Mouse (Mus musculus) intestine, embryonic 16.5 days (tissue): Measurements from ENCODE around the gene Rpap3. TPM values are rescaled to one million over a fixed set of nuclear protein-coding genes. Genes with fewer than 3 reads are reported as not detected.
A peak's percentile ranks its signal among the peaks of the same experiment; 100 is the strongest.
"Not testable (repeated sequence)": the region's sequence is repeated elsewhere in the genome, so short reads cannot be mapped to it uniquely, and the experiment has no call there.

Source experiments
- ATAC-seq: fragments of 200-750 bp; cut with Nextera tagmentation; 2 replicates; pipeline ENCODE4 v1.8.0; 2017; ENCODE audit warnings: moderate TSS enrichment, moderate library complexity
- H3K27ac ChIP-seq: fragments of 300-500 bp; sonication (generic); 2 replicates; pipeline ENCODE4 v1.5.1; 2014; ENCODE audit warnings: mild to moderate bottlenecking, low read length
- H3K27me3 ChIP-seq: fragments of 300-500 bp; sonication (generic); replicated peaks from 2 replicates; pipeline ENCODE4 v1.6.1; 2014; ENCODE audit warnings: low read length, control low read depth, mixed read lengths; ENCODE audit not compliant: control insufficient read depth, insufficient read depth
- H3K36me3 ChIP-seq: fragments of 300-500 bp; sonication (generic); 2 replicates; pipeline ENCODE4 v1.6.1; 2014; ENCODE audit warnings: low read length, control low read depth; ENCODE audit not compliant: control insufficient read depth, insufficient read depth
- H3K4me1 ChIP-seq: fragments of 300-500 bp; sonication (generic); 2 replicates; pipeline ENCODE4 v1.6.1; 2014; ENCODE audit warnings: low read length, control low read depth, mixed read lengths; ENCODE audit not compliant: control insufficient read depth, insufficient read depth
- H3K4me2 ChIP-seq: fragments of 300-500 bp; sonication (generic); 2 replicates; pipeline ENCODE4 v1.6.1; 2014; ENCODE audit warnings: low read depth, low read length, control low read depth
- H3K4me3 ChIP-seq: fragments of 300-500 bp; sonication (generic); 2 replicates; pipeline ENCODE4 v1.5.1; 2014; ENCODE audit warnings: mild to moderate bottlenecking, low read length
- H3K9ac ChIP-seq: fragments of 300-500 bp; sonication (generic); 2 replicates; pipeline ENCODE4 v1.6.1; 2014; ENCODE audit warnings: low read depth, low read length
- H3K9me3 ChIP-seq: fragments of 300-500 bp; sonication (generic); 2 replicates; pipeline ENCODE4 v1.6.1; 2016; ENCODE audit warnings: low read length, control low read depth; ENCODE audit not compliant: control insufficient read depth
- WGBS: fragments of 180-500 bp; shearing (Covaris S2); extraction: QIAGEN DNeasy Blood & Tissue Kit; methylation state at CpG from one replicate; pipeline ENCODE4 v1.1.7; 2014; 5-methylcytosine and 5-hydroxymethylcytosine counted together
- polyA plus RNA-seq: library from polyadenylated mRNA; unstranded; fragments of >200 nt; fragmentation: Nextera tagmentation; extraction: Ambion mirVana; gene quantifications from 2 replicates; pipeline ENCODE4 v1.2.1, GENCODE M21; 2015

Rpap3 gene
- polyA plus RNA-seq, 1 experiment from 2014 or later: 18.8 TPM

DNA sequence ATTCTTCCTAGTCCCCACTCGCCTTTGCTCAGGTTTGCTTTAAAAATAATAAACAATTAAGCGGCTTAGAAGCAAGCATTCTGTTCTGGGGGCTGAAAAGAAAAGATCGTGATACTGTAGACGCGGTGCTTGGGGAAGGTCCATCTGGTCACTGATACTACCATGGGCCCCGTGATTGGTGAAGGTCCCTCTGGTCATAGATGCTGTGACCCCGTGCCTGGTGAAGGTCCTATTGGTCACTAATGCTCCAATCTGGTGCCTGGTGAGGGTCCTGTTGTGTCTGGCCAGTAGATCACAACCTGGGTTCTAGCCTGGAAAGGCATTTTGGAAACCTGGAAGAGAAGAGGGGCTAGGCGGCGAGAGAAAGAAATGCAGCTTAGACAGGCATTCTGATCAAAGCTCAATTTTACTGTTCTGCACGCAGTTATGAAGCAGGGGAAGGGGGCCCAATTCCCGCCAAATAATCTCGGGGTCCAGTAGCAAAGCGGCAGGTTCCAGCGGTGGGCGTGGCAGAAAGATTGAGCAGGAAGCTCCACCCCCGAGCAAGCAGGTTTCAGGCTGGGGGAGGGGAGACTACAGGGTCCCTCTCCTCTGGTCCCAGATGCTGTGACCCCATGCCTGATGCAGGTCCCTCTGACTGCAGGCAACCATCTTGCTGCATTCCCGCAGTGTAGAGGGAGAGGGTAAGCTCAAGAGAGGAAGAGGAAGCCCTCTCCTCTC lies 37.3 kb downstream of the Rpap3 start:
- not testable (repeated sequence) for H3K9ac ChIP-seq, ATAC-seq, H3K4me1 ChIP-seq, H3K4me3 ChIP-seq, H3K27ac ChIP-seq, H3K9me3 ChIP-seq, H3K4me2 ChIP-seq, H3K27me3 ChIP-seq, H3K36me3 ChIP-seq
- WGBS: 65% methylated on average over 16 of the region's 17 CpGs

GRCm38 (mm10) chr15:97667437-97667836 lies 38.2 kb downstream of the Rpap3 start:
- H3K27ac ChIP-seq: no peak overlapping the region
- no peaks in the 10 kb centered on the region for H3K9me3 ChIP-seq
- no peaks in the 10 kb centered on the region for H3K36me3 ChIP-seq
- WGBS: 30% methylated on average over 7 of the region's 7 CpGs
- no peak overlapping the region for H3K4me3 ChIP-seq
- no peak overlapping the region for H3K4me2 ChIP-seq
- H3K4me1 ChIP-seq: no peaks in the 10 kb centered on the region
- no peak for ATAC-seq
- no peak overlapping the region for H3K9ac ChIP-seq
- no peaks in the 10 kb centered on the region for H3K27me3 ChIP-seq

- H3K4me1 ChIP-seq: no peaks in the 10 kb centered on the region
- H3K4me3 ChIP-seq: no peak overlapping the region
- no peak for ATAC-seq
- H3K4me2 ChIP-seq: no peak overlapping the region
- H3K27me3 ChIP-seq: no peaks in the 10 kb centered on the region
- H3K9ac ChIP-seq: no peak overlapping the region
- no peak overlapping the region for H3K27ac ChIP-seq
- WGBS: 91% methylated on average over 10 of the region's 10 CpGs
- no peaks in the 10 kb centered on the region for H3K9me3 ChIP-seq
- H3K36me3 ChIP-seq: no peaks in the 10 kb centered on the region
These were observed 39.2 kb downstream of the Rpap3 start for GRCm38 (mm10) chr15:97666457-97666770.

- H3K9me3 ChIP-seq: no peaks in the 10 kb centered on the region
- H3K4me1 ChIP-seq: no peaks in the 10 kb centered on the region
- no peak overlapping the region for H3K9ac ChIP-seq
- 78% methylated on average over 25 of the region's 25 CpGs for WGBS
- no peak overlapping the region for H3K27ac ChIP-seq
- H3K4me2 ChIP-seq: no peak overlapping the region
- H3K27me3 ChIP-seq: no peaks in the 10 kb centered on the region
- ATAC-seq: no peak
- H3K4me3 ChIP-seq: no peak overlapping the region
- no peaks in the 10 kb centered on the region for H3K36me3 ChIP-seq
These were observed 39.7 kb downstream of the Rpap3 start for GRCm38 (mm10) chr15:97665770-97666456.

DNA sequence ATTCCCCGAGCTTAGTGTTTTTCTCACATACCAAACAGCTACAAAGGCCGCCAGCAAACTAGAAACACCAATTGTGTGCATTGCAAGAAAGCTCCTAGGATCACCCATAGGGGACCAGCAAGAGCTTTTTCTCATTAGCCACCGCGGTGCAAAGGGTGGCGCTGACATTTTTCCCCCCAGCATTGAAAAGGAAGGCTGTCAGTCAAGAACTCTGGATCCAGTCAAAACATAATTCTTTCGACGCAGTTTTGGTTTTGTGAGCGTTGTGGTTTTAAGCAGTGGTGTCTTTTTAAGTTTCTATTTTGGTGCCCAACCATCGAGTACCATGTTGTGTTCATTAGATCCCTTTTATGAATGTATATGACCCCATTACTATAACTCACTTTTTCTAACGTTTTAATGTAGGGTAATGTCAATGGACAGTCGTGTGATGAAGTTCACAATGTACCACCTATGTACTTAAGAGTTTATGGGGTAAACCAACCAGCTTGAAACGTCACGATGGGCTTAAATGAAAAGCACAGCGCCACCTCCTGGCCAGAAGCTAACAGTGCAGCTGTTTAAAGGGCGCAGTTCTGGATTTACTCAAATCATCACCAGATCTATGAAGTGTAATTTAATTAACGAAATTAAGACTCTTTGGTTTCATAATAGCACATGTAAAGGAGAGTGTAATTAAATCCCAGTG lies 40.5 kb downstream of the Rpap3 start:
- Histone ChIP-seq H3K27me3 (no peaks in the 10 kb centered on the region), H3K4me1 (no peaks in the 10 kb centered on the region), H3K36me3 (no peaks in the 10 kb centered on the region), H3K4me3 (no peak overlapping the region), H3K4me2 (no peak overlapping the region), H3K27ac (no peak overlapping the region), H3K9ac (no peak overlapping the region), H3K9me3 (no peaks in the 10 kb centered on the region)
- ATAC-seq: no peak
- whole genome bisulfite sequencing: 62% methylated on average over 16 of the region's 16 CpGs

DNA sequence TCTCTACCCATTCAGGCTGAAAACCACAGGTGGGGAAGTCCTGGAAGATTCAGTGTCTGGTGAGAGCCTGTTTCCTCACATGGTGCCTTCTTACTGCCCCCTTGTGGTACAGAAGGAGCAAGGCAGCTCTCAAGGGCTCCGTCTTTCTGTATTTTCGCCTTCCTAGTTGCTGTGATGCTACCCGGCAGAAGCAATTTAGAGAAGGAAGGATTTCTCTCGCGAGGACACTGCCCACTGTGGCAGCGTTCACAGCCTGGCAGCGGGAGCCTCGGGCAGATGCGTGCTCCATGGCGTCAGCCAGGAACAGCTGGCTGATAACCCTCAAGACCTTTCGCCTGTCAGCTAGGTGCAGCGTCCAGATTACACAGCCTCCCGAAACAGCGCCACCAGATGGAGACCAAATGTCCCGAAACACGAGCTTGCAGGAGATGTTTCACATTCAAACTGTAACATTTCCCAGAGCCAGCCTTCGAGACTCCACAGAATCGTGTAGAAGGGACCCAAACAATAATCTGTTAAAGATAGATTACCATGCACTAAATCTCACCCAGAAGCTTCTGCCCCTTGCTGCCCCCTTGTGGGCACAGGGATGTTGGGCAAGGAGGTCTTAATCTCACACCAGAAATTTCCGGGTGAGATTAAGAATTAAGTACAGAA lies 41.7 kb downstream of the Rpap3 start:
- Histone ChIP-seq H3K27me3 (no peaks in the 10 kb centered on the region), H3K27ac (peak overlapping the region; percentile 23; the same call in 1 of the 2 replicates), H3K36me3 (no peaks in the 10 kb centered on the region), H3K9ac (peak overlapping the region; percentile 54), H3K4me2 (peak overlapping the region; percentile 59), H3K9me3 (no peaks in the 10 kb centered on the region), H3K4me1 (no peaks in the 10 kb centered on the region), H3K4me3 (peak overlapping the region; percentile 45)
- WGBS: 7% methylated on average over 19 of the region's 19 CpGs
- ATAC-seq: peak; percentile 68

GRCm38 (mm10) chr15:97658755-97659116 lies 46.9 kb downstream of the Rpap3 start:
- ATAC-seq: no peak
- Histone ChIP-seq H3K4me1 (no peaks in the 10 kb centered on the region), H3K4me3 (no peak overlapping the region), H3K9me3 (no peaks in the 10 kb centered on the region), H3K9ac (no peak overlapping the region), H3K36me3 (no peaks in the 10 kb centered on the region), H3K27ac (no peak overlapping the region), H3K27me3 (no peaks in the 10 kb centered on the region), H3K4me2 (no peak overlapping the region)
- 80% methylated on average over 8 of the region's 8 CpGs for WGBS

GRCm38 (mm10) chr15:97657856-97658754 lies 47.5 kb downstream of the Rpap3 start:
- no peak for ATAC-seq
- Histone ChIP-seq H3K4me1 (no peaks in the 10 kb centered on the region), H3K4me2 (no peak overlapping the region), H3K27me3 (no peaks in the 10 kb centered on the region), H3K9ac (no peak overlapping the region), H3K4me3 (no peak overlapping the region), H3K9me3 (no peaks in the 10 kb centered on the region), H3K36me3 (no peaks in the 10 kb centered on the region), H3K27ac (no peak overlapping the region)
- 76% methylated on average over 26 of the region's 26 CpGs for WGBS
